Mouse (Mus musculus): ENCODE measurements around the gene Ildr2. TPM values are rescaled to one million over a fixed set of nuclear protein-coding genes. Genes with fewer than 3 reads are reported as not detected.

Gene Ildr2
- polyA plus RNA-seq, 1 experiment = not detected

- Histone ChIP-seq H3K4me3 (replicated peaks; ENCODE audit: control insufficient read depth, low read depth, low read length) (no peak overlapping the region), H3K27ac (ENCODE audit: control insufficient read depth, insufficient read depth, low read depth, low read length, poor library complexity) (no peak overlapping the region), H3K4me1 (ENCODE audit: control insufficient read depth, insufficient read depth, low read length) (no peaks in the 10 kb centered on the region)
- TF ChIP-seq CTCF (IDR thresholded peaks at IDR 0.05; ENCODE audit: control insufficient read depth, insufficient read depth, low read length) (no peak), POLR2A (IDR thresholded peaks at IDR 0.05; ENCODE audit: borderline replicate concordance, control insufficient read depth, low read depth, low read length) (no peak)
- WGBS = 18% methylated on average over 1 of the region's 1 CpGs
Measured at GRCm38 (mm10) chr1:166280566-166280965, 26.6 kb downstream of the Ildr2 start.

GRCm38 (mm10) chr1:166281287-166281686 is 27.3 kb downstream of the Ildr2 start:
- Histone ChIP-seq H3K27ac (ENCODE audit: control insufficient read depth, insufficient read depth, low read depth, low read length, poor library complexity) (no peak overlapping the region), H3K4me3 (replicated peaks; ENCODE audit: control insufficient read depth, low read depth, low read length) (no peak overlapping the region), H3K4me1 (ENCODE audit: control insufficient read depth, insufficient read depth, low read length) (no peaks in the 10 kb centered on the region)
- no peak for TF ChIP-seq CTCF (IDR thresholded peaks at IDR 0.05; ENCODE audit: control insufficient read depth, insufficient read depth, low read length)
- TF ChIP-seq POLR2A (IDR thresholded peaks at IDR 0.05; ENCODE audit: borderline replicate concordance, control insufficient read depth, low read depth, low read length) = no peak
- WGBS = 70% methylated on average over 1 of the region's 1 CpGs

DNA sequence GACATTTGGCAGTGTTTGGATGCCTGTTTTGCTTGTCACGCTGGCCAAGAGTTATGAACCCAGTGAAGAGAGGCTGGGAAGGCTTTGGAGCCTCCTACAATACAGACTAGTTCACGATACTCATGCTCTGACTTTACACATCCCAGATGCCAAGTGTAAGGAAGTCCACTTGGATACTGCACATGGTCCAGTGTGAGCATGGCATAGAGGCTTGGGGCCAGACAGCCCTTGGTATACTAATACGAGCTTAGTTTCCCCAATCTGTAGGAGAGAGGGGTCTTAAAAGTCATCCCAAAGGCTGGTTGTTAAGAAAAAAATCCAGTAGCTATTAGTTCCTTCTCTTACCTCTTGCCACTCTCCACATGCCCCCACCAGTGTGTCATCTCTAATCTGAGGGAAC is 27.9 kb downstream of the Ildr2 start:
- TF ChIP-seq POLR2A (IDR thresholded peaks at IDR 0.05; ENCODE audit: borderline replicate concordance, control insufficient read depth, low read depth, low read length) = no peak
- TF ChIP-seq CTCF (IDR thresholded peaks at IDR 0.05; ENCODE audit: control insufficient read depth, insufficient read depth, low read length) = no peak
- WGBS = 72% methylated on average over 3 of the region's 3 CpGs
- H3K4me3 ChIP-seq (replicated peaks; ENCODE audit: control insufficient read depth, low read depth, low read length) = no peak overlapping the region
- no peak overlapping the region for H3K27ac ChIP-seq (ENCODE audit: control insufficient read depth, insufficient read depth, low read depth, low read length, poor library complexity)
- H3K4me1 ChIP-seq (ENCODE audit: control insufficient read depth, insufficient read depth, low read length) = no peaks in the 10 kb centered on the region

GRCm38 (mm10) chr1:166282597-166283210 is 28.8 kb downstream of the Ildr2 start:
- 22% methylated on average over 22 of the region's 22 CpGs for WGBS
- H3K4me1 ChIP-seq (ENCODE audit: control insufficient read depth, insufficient read depth, low read length) = no peaks in the 10 kb centered on the region
- no peak overlapping the region for H3K4me3 ChIP-seq (replicated peaks; ENCODE audit: control insufficient read depth, low read depth, low read length)
- no peak overlapping the region for H3K27ac ChIP-seq (ENCODE audit: control insufficient read depth, insufficient read depth, low read depth, low read length, poor library complexity)
- TF ChIP-seq POLR2A (IDR thresholded peaks at IDR 0.05; ENCODE audit: borderline replicate concordance, control insufficient read depth, low read depth, low read length) (no peak), CTCF (IDR thresholded peaks at IDR 0.05; ENCODE audit: control insufficient read depth, insufficient read depth, low read length) (no peak)

GRCm38 (mm10) chr1:166283451-166283850 is 29.5 kb downstream of the Ildr2 start:
- H3K27ac ChIP-seq (ENCODE audit: control insufficient read depth, insufficient read depth, low read depth, low read length, poor library complexity) = no peak overlapping the region
- no peaks in the 10 kb centered on the region for H3K4me1 ChIP-seq (ENCODE audit: control insufficient read depth, insufficient read depth, low read length)
- no peak for TF ChIP-seq POLR2A (IDR thresholded peaks at IDR 0.05; ENCODE audit: borderline replicate concordance, control insufficient read depth, low read depth, low read length)
- TF ChIP-seq CTCF (IDR thresholded peaks at IDR 0.05; ENCODE audit: control insufficient read depth, insufficient read depth, low read length) = no peak
- WGBS = 88% methylated on average over 6 of the region's 6 CpGs
- H3K4me3 ChIP-seq (replicated peaks; ENCODE audit: control insufficient read depth, low read depth, low read length) = no peak overlapping the region

GRCm38 (mm10) chr1:166284390-166284789 is 30.5 kb downstream of the Ildr2 start:
- TF ChIP-seq CTCF (IDR thresholded peaks at IDR 0.05; ENCODE audit: control insufficient read depth, insufficient read depth, low read length) (no peak), POLR2A (IDR thresholded peaks at IDR 0.05; ENCODE audit: borderline replicate concordance, control insufficient read depth, low read depth, low read length) (no peak)
- Histone ChIP-seq H3K4me1 (ENCODE audit: control insufficient read depth, insufficient read depth, low read length) (no peaks in the 10 kb centered on the region), H3K27ac (ENCODE audit: control insufficient read depth, insufficient read depth, low read depth, low read length, poor library complexity) (no peak overlapping the region), H3K4me3 (replicated peaks; ENCODE audit: control insufficient read depth, low read depth, low read length) (no peak overlapping the region)
- 21% methylated on average over 8 of the region's 8 CpGs for WGBS

GRCm38 (mm10) chr1:166286231-166286630 is 32.3 kb downstream of the Ildr2 start:
- WGBS = 82% methylated on average over 9 of the region's 9 CpGs
- no peak for TF ChIP-seq CTCF (IDR thresholded peaks at IDR 0.05; ENCODE audit: control insufficient read depth, insufficient read depth, low read length)
- no peak for TF ChIP-seq POLR2A (IDR thresholded peaks at IDR 0.05; ENCODE audit: borderline replicate concordance, control insufficient read depth, low read depth, low read length)
- no peaks in the 10 kb centered on the region for H3K4me1 ChIP-seq (ENCODE audit: control insufficient read depth, insufficient read depth, low read length)
- no peak overlapping the region for H3K27ac ChIP-seq (ENCODE audit: control insufficient read depth, insufficient read depth, low read depth, low read length, poor library complexity)
- no peak overlapping the region for H3K4me3 ChIP-seq (replicated peaks; ENCODE audit: control insufficient read depth, low read depth, low read length)

DNA sequence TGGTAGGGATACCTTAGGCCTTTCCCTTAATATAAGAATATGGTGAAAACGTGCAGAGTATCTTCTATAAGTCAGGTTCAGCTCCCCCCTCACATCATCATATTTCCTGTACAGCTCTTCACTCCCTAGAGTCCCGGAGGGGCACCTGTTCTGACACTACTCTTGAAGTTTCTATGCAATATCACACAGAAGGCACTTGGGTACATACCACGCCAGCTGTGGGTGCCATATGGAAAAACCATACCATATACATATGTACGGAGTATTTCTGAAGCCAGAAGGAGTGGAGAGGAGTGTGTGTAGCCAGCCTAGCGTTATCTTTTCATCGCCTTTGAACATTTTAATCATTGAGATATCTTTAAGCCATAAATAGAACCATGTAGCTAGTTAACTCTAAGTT is 36.6 kb downstream of the Ildr2 start:
- TF ChIP-seq CTCF (IDR thresholded peaks at IDR 0.05; ENCODE audit: control insufficient read depth, insufficient read depth, low read length) (no peak), POLR2A (IDR thresholded peaks at IDR 0.05; ENCODE audit: borderline replicate concordance, control insufficient read depth, low read depth, low read length) (no peak)
- Histone ChIP-seq H3K4me1 (ENCODE audit: control insufficient read depth, insufficient read depth, low read length) (no peaks in the 10 kb centered on the region), H3K4me3 (replicated peaks; ENCODE audit: control insufficient read depth, low read depth, low read length) (no peak overlapping the region), H3K27ac (ENCODE audit: control insufficient read depth, insufficient read depth, low read depth, low read length, poor library complexity) (no peak overlapping the region)
- 71% methylated on average over 6 of the region's 6 CpGs for WGBS

- WGBS = 64% methylated on average over 3 of the region's 3 CpGs
- H3K4me3 ChIP-seq (replicated peaks; ENCODE audit: control insufficient read depth, low read depth, low read length) = no peak overlapping the region
- no peak overlapping the region for H3K27ac ChIP-seq (ENCODE audit: control insufficient read depth, insufficient read depth, low read depth, low read length, poor library complexity)
- no peaks in the 10 kb centered on the region for H3K4me1 ChIP-seq (ENCODE audit: control insufficient read depth, insufficient read depth, low read length)
- TF ChIP-seq CTCF (IDR thresholded peaks at IDR 0.05; ENCODE audit: control insufficient read depth, insufficient read depth, low read length) (no peak), POLR2A (IDR thresholded peaks at IDR 0.05; ENCODE audit: borderline replicate concordance, control insufficient read depth, low read depth, low read length) (no peak)
Measured at GRCm38 (mm10) chr1:166293086-166293485, 39.1 kb downstream of the Ildr2 start.
